Mouse (Mus musculus): ENCODE data around the gene Pts. TPM values are rescaled to one million over a fixed set of nuclear protein-coding genes. Genes with fewer than 3 reads are reported as not detected.

Gene Pts
- polyA plus RNA-seq, 1 experiment from 2014 or later = 88.2 TPM

DNA sequence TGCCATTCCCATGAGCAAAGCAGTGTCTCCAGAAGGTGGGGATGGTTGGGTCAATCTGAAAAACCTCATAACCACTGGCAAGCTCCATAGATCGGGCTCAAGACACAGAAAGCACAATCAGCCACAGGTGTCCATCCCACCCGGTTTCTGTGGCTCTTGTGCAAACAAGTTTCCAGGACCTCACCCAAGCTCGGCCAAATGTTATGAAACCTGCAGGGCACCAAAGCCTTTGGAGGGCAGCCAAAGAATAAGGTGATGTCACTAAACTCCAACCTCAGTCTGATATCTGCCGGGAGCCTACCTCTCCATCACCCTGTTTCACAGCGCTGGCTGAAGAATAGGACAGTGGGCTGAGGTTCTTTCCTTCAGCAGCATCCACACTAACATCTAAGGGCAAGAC lies 7.4 kb upstream of the Pts start:
- Histone ChIP-seq H3K4me2 (replicated peaks; ENCODE audit: low read depth) (no peak overlapping the region), H3K27ac (ENCODE audit: low read depth, low read length) (no peak overlapping the region), H3K4me3 (ENCODE audit: low read depth, low read length) (no peak overlapping the region), H3K36me3 (ENCODE audit: control insufficient read depth, insufficient read depth) (no peaks in the 10 kb centered on the region), H3K27me3 (replicated peaks; ENCODE audit: control insufficient read depth, insufficient read depth, low read length) (no peaks in the 10 kb centered on the region), H3K9me3 (ENCODE audit: control insufficient read depth) (no peaks in the 10 kb centered on the region), H3K4me1 (replicated peaks; ENCODE audit: control insufficient read depth, insufficient read depth, low read length) (no peaks in the 10 kb centered on the region), H3K9ac (ENCODE audit: low read depth, low read length) (no peak overlapping the region)
- WGBS = 44% methylated on average over 5 of the region's 5 CpGs
- TF ChIP-seq CTCF (IDR thresholded peaks at IDR 0.05; ENCODE audit: low read depth) = no peak
- ATAC-seq = no peak

- no peaks in the 10 kb centered on the region for H3K4me1 ChIP-seq (replicated peaks; ENCODE audit: control insufficient read depth, insufficient read depth, low read length)
- TF ChIP-seq CTCF (IDR thresholded peaks at IDR 0.05; ENCODE audit: low read depth) = no peak
- 57% methylated on average over 3 of the region's 3 CpGs for WGBS
- H3K9ac ChIP-seq (ENCODE audit: low read depth, low read length) = no peak overlapping the region
- H3K27ac ChIP-seq (ENCODE audit: low read depth, low read length) = peak overlapping the region; percentile 54; the same call in 1 of the 2 replicates
- no peaks in the 10 kb centered on the region for H3K27me3 ChIP-seq (replicated peaks; ENCODE audit: control insufficient read depth, insufficient read depth, low read length)
- H3K4me2 ChIP-seq (replicated peaks; ENCODE audit: low read depth) = 0 out of 2 replicates have a peak overlapping the region, but pooled peaks have one; percentile 3
- ATAC-seq = peak; percentile 67
- no peaks in the 10 kb centered on the region for H3K36me3 ChIP-seq (ENCODE audit: control insufficient read depth, insufficient read depth)
- H3K9me3 ChIP-seq (ENCODE audit: control insufficient read depth) = no peaks in the 10 kb centered on the region
- H3K4me3 ChIP-seq (ENCODE audit: low read depth, low read length) = no peak overlapping the region
Observed at GRCm38 (mm10) chr9:50533791-50534190, 5.3 kb upstream of the Pts start.

- ATAC-seq = peak; percentile 44
- no peak for TF ChIP-seq CTCF (IDR thresholded peaks at IDR 0.05; ENCODE audit: low read depth)
- Histone ChIP-seq H3K27ac (ENCODE audit: low read depth, low read length) (peak overlapping the region; percentile 54), H3K36me3 (ENCODE audit: control insufficient read depth, insufficient read depth) (no peaks in the 10 kb centered on the region), H3K4me3 (ENCODE audit: low read depth, low read length) (no peak overlapping the region), H3K9ac (ENCODE audit: low read depth, low read length) (no peak overlapping the region), H3K27me3 (replicated peaks; ENCODE audit: control insufficient read depth, insufficient read depth, low read length) (no peaks in the 10 kb centered on the region), H3K4me2 (replicated peaks; ENCODE audit: low read depth) (peak overlapping the region; percentile 3; the same call in 1 of the 2 replicates), H3K4me1 (replicated peaks; ENCODE audit: control insufficient read depth, insufficient read depth, low read length) (no peaks in the 10 kb centered on the region), H3K9me3 (ENCODE audit: control insufficient read depth) (no peaks in the 10 kb centered on the region)
- 62% methylated on average over 11 of the region's 11 CpGs for WGBS
Observed at GRCm38 (mm10) chr9:50533328-50533727, 4.8 kb upstream of the Pts start.

- no peak overlapping the region for H3K27ac ChIP-seq (ENCODE audit: low read depth, low read length)
- peak; percentile 68 for TF ChIP-seq CTCF (IDR thresholded peaks at IDR 0.05; ENCODE audit: low read depth)
- no peaks in the 10 kb centered on the region for H3K36me3 ChIP-seq (ENCODE audit: control insufficient read depth, insufficient read depth)
- 31% methylated on average over 2 of the region's 2 CpGs for WGBS
- H3K9me3 ChIP-seq (ENCODE audit: control insufficient read depth) = no peaks in the 10 kb centered on the region
- no peak for ATAC-seq
- no peak overlapping the region for H3K4me3 ChIP-seq (ENCODE audit: low read depth, low read length)
- 0 out of 2 replicates have a peak, but pooled peaks cover 5% of the 10 kb centered on the region for H3K4me1 ChIP-seq (replicated peaks; ENCODE audit: control insufficient read depth, insufficient read depth, low read length)
- H3K27me3 ChIP-seq (replicated peaks; ENCODE audit: control insufficient read depth, insufficient read depth, low read length) = no peaks in the 10 kb centered on the region
- no peak overlapping the region for H3K4me2 ChIP-seq (replicated peaks; ENCODE audit: low read depth)
- no peak overlapping the region for H3K9ac ChIP-seq (ENCODE audit: low read depth, low read length)
Observed at GRCm38 (mm10) chr9:50530890-50531289, 2.4 kb upstream of the Pts start.

DNA sequence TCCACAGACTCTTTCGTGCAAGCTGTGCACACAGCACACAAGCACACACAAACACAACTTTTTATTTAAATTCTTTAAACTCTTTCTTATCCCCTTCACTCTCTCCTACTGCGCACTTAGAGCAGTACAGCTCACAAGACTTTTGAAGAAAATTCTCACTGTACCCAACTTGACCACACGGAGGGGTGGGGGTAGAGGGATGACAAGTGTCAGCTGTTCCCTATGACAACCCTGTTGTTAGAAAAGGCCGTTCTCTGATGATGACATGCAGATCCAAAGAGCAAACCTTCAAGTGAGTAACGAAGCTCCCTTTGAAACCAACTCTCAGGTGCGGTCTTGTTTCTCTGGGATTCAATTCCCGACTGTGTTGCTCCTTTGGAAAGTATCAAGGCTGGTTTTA lies 664 bp downstream of the Pts start:
- no peaks in the 10 kb centered on the region for H3K36me3 ChIP-seq (ENCODE audit: control insufficient read depth, insufficient read depth)
- no peak for TF ChIP-seq CTCF (IDR thresholded peaks at IDR 0.05; ENCODE audit: low read depth)
- ATAC-seq = peak; percentile 3; the same call in 1 of the 2 replicates
- 0 out of 2 replicates have a peak, but pooled peaks cover 5% of the 10 kb centered on the region for H3K4me1 ChIP-seq (replicated peaks; ENCODE audit: control insufficient read depth, insufficient read depth, low read length)
- H3K27me3 ChIP-seq (replicated peaks; ENCODE audit: control insufficient read depth, insufficient read depth, low read length) = no peaks in the 10 kb centered on the region
- no peaks in the 10 kb centered on the region for H3K9me3 ChIP-seq (ENCODE audit: control insufficient read depth)
- WGBS = 28% methylated on average over 7 of the region's 7 CpGs
- H3K4me3 ChIP-seq (ENCODE audit: low read depth, low read length) = peak overlapping the region; percentile 62
- H3K27ac ChIP-seq (ENCODE audit: low read depth, low read length) = no peak overlapping the region
- H3K4me2 ChIP-seq (replicated peaks; ENCODE audit: low read depth) = peak overlapping the region; percentile 67
- peak overlapping the region; percentile 59 for H3K9ac ChIP-seq (ENCODE audit: low read depth, low read length)

GRCm38 (mm10) chr9:50525585-50525984 lies 2.9 kb downstream of the Pts start:
- peaks cover 9% of the 10 kb centered on the region; the same call in 1 of the 2 replicates for H3K36me3 ChIP-seq (ENCODE audit: control insufficient read depth, insufficient read depth)
- no peaks in the 10 kb centered on the region for H3K27me3 ChIP-seq (replicated peaks; ENCODE audit: control insufficient read depth, insufficient read depth, low read length)
- H3K9me3 ChIP-seq (ENCODE audit: control insufficient read depth) = no peaks in the 10 kb centered on the region
- H3K4me1 ChIP-seq (replicated peaks; ENCODE audit: control insufficient read depth, insufficient read depth, low read length) = 0 out of 2 replicates have a peak, but pooled peaks cover 5% of the 10 kb centered on the region
- no peak overlapping the region for H3K9ac ChIP-seq (ENCODE audit: low read depth, low read length)
- ATAC-seq = no peak
- no peak overlapping the region for H3K4me2 ChIP-seq (replicated peaks; ENCODE audit: low read depth)
- no peak overlapping the region for H3K4me3 ChIP-seq (ENCODE audit: low read depth, low read length)
- 65% methylated on average over 5 of the region's 5 CpGs for WGBS
- H3K27ac ChIP-seq (ENCODE audit: low read depth, low read length) = no peak overlapping the region
- TF ChIP-seq CTCF (IDR thresholded peaks at IDR 0.05; ENCODE audit: low read depth) = no peak
